Mouse (Mus musculus) G1E-ER4 (cell line): ENCODE measurements around the gene Txndc16. TPM values are rescaled to one million over a fixed set of nuclear protein-coding genes. Genes with fewer than 3 reads are reported as not detected.

Experiments
- GATA1 ChIP-seq: IDR thresholded peaks from one replicate; pipeline ENCODE4 v1.8.0; 2012; ENCODE audit warnings: low read length, inconsistent platforms
- polyA plus RNA-seq: library from polyadenylated mRNA; stranded (reverse); fragments of >175 nt; gene quantifications from 2 replicates; pipeline ENCODE4 v1.2.3, GENCODE M21; 2012

Txndc16 gene
- polyA plus RNA-seq, 1 experiment: not detected

DNA sequence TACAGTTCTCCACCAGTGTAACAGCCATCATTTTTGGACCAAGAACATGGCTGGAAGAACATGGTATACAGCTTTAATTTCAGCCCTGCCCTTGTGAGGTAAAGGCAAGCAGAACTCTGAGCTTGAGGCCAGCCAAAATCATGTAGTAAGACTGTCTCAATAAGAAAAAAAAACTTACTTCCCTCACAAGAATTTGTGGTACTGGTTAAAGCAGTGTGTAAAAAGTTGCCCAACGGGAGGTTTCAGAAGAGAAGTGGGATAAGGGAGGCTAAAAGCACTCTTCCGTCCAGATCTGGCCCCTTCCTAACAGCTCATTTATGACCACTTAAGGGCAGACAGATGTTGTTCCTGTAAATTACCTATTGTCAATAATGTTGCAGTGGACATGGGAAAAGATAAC is 40.5 kb downstream of the Txndc16 start:
- TF ChIP-seq GATA1: no peak

DNA sequence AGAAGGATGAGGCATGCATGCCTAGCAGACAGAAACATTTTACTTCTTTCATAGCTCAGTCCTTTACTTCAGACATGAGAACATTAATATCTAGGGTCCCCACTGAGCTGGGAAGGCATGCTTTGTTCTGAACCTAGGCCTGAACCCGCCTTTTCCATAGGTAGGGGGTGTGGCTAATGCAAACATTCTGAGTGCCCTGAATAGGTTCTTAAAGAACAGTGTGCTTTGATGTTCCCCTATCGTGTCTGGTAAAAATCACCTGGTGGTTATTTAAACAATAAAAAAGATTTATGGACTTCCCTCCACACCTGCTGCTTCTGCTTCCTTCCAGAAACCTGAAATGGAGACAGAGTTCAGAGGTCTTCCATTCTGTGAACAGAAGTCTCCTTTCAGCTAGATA is 40.9 kb downstream of the Txndc16 start:
- no peak for TF ChIP-seq GATA1

DNA sequence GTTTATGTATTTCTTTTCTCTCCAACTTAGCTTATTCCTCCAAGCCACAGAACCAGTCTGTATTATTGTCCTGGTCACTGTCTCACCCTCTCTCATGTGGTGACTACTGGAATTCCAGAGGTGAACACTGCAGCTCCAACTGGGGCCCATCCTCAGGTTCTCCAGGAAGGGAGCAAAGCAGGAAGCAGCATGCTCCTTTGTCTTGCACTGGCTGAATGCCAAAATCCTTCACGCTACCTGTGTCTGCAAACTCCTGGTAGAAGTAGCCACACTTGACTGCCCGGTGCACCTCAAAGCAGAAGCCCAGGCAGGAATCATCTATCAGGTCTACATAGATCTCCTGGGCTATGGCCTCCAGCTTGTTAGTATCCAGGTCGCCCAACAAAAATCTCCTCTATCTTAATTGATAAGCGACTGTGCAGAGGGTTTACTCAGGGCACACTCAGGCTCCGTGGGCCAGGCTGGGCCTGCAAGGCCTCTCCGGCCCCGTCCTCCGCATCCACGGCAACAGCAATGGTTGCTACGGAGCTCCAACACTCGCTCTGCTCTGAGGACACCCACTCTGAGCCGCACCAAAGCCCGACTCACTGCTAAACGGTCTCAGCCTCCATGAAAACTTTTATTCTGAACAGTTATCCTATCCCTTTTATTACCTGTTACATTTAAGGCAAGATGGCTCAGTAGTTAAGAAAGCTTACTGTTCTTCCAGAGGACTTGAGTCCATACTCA is 45.0 kb downstream of the Txndc16 start:
- TF ChIP-seq GATA1: no peak

DNA sequence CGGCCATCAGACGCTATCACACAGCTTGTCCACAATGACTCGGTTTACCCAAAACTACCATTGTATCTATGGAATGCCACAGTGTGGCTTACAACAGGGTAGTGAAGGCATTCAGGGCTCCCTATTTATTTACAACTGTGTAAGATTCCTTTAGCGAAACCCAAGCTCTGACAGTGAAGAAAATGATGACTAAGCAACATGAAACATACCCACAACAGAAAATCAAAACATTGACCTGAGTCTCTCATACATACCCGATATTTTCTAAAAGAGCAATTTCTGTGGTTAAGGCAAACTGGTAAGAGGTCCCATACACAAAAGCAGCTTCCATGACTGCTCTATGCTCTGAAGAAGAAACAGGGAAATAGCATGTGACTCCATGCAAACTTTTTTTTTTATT is 47.9 kb downstream of the Txndc16 start:
- no peak for TF ChIP-seq GATA1

DNA sequence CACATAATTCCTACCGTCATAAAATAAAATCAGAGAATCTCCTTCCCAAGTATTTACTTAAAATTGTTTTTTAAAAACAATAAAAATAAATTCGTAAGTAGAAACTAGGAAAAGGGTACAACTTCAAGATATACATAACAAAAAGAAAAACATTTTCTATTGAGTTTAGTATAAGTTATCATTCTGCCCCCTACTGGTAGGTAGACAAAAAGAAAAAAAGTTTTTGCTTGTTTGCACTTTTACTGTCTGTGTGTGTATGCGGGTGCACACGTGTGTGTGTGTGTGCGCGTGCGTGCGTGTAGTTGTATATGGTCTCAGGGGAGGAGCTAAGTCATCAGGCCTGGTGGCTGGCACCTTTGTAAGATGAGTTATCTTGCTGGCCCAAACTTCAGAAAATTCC is 52.8 kb downstream of the Txndc16 start:
- TF ChIP-seq GATA1: no peak

DNA sequence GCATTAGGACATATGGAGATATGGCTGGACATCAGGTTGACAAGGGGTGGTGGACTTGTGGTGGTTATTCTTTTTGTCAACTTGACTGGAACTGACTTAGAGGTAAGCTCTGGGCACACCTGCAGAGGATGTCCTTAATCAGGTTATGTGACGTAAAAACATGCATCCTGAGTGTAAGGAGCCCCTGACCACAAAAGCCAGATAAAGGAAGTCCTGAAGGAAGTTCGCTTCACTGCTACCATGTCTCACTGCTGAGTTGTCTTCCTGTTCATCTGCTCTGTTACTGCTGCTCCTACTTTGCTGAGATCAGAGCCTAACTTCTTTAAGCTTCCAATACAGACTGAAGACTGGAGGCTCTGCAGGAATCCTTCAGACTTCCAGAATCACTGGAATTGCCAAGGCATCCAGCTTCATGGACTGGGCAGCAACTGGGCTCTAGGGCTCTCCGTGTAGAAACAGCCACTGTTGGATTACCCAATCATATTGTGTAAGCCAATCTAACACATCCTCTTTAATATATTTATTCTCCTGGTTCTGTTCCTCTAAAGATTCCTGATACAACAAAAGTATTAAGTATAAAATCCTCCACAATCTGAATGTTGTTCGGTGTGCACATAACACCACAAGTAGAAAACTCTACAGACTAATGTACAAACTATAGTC is 64.5 kb downstream of the Txndc16 start:
- no peak for TF ChIP-seq GATA1

DNA sequence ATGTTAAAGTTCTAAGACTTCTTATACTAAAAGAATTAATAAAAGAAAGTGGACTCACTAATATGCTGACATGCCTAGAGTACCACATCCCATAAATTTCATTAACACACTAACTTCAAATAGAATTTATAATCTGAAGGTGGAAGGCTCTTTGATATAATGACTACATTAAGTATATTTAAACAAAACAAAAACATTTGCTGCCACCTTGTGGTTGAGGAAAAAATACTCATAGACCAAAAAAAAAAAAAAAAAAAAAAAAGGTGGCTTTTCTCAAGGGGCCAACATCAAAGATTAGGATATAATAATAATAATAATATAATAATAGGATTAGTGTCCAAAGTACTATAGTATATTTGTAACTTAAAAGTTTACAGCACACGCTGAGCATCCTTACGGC is 66.9 kb downstream of the Txndc16 start:
- no peak for TF ChIP-seq GATA1

DNA sequence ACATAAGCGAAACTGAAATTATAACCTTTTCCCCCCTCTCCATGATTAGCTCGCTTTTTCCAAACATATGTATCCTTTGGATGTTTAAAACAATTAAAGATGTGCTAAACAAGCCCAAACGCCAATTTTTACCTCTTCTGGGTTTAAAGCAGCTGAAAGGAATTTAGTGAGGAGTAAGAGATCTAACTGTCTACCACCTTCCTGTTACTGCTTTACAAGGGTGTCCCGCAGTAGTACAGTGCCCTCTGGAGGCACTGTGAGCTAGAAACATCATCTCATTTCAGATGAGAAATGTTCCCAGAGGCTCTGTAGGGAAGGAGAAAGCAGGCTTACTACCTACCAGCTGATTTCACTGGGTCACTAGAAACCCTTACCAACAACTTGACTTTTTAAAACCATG is 77.6 kb downstream of the Txndc16 start:
- no peak for TF ChIP-seq GATA1

DNA sequence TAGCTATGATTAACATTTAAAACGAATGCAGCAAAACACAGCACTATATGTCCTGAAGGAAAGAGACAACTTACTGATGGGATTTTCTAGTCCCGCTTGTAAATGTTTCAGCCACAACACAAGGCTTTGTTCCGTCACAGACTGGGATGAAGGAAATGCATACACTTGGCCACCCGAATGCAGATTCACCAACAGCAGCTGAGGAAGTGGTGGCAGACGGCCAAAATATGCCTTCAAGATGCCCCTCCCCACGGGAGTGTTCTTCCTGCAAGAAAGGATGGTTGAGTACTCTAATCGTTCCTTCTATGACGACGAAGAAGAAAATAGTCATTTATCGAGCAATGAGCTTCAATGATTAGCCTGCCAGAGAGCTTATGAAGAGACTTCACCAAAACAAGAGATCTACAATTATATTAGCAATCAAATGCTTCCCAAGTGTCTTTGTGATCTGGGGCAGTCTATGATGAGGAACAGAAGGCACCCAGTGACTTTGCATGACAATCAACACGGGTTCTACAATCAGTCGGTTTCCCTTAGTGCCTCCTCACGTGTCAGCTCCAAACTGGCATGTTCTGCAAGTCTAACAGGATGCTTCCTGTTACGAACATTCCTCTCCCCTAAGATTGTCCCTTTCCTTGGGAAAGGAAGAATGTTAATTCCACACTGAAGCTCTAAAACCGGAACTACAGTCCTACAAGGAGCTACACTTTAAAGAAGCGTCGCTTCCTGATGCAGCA is 79.6 kb downstream of the Txndc16 start:
- no peak for TF ChIP-seq GATA1

DNA sequence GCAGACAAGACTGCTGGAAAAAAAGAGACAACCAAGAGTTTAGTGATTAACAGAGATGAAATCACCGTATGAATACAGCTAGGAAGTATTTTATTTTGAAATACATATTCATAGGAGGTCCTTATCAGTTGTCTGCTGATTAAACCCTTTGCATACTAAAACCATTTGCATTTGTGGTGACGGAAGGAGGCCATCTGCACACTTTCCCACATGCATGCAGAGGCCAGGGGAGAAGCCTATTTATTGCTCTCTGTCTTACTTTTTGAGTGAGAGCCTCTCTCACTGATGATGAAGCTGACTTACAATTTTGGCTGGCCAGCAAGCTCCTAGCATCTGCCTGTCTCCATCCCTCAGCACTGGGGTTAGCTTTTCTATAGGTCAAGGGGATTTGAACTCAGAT is 84.2 kb downstream of the Txndc16 start:
- TF ChIP-seq GATA1: no peak

DNA sequence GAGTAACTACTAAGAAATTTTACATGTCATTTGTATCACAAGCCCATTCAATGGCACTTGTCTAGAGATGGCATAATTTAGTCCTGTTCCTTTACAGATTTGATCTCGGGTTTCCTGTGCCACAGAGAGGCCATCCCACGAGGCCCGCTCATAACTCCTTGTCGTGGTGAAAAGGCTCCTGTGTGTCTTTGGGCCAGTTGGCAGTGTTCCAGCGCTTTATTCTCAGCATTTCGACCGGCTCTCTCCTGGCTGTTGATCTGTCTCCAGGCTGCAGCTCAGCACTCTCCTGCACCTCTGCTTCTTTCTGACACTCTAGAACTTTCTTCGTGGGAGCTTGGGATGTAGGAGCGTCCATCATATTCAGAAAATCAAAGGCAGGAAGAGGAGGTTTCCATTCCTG is 84.6 kb downstream of the Txndc16 start:
- no peak for TF ChIP-seq GATA1

DNA sequence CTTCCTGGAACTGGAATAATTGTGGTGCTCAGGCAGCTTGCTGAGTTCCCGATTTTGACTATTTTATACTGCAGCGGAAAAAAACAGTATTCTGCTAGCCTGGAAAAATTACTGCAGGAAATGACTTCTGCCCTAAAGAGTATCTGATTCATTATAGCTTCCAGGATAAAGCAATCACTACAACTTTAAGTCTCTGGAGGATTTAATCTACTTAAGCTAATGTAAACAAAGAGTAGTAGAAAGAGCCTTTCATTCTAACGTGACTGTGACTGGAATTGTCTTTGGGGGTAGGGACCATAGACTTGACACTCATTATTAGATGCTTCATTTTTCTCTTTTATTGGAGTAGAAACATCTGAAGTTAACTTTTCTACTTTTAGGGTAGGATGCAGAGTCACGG is 101.8 kb downstream of the Txndc16 start:
- no peak for TF ChIP-seq GATA1

DNA sequence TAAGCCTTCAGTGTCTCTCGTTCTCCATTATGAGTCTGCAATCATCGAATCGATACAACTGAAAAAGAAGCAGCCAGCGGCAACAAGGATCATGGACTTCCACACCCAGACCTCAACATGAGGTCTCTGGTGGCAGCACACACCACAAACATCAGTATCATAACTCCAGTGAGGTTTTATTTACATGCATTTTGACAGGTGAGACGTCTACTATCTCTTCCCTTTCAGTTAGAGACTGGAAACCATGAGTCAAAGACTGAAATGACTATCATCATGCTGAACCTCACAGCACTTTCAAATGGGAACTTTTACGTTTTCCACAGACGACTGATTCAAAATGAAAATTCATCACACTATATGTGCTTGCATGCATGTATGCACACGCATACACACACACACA is 117.9 kb downstream of the Txndc16 start:
- TF ChIP-seq GATA1: no peak

DNA sequence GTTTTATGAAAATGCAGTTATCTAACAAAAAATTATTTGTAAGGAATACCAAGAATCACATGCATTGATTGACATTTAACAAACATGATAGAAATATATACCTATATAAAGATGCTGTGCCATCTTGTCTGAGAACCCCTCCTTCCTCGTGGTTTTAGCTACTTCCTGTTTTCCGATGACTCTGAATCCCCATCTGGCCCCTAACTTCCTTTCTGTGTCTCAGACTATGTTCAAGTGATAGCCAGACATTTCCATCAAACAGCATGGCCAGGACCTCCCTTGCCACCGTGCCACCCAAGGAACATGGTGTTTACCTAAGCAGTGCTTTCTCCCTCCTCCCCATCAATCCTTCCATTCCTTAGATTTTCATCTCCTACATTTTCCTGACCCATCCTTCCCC is 127.8 kb downstream of the Txndc16 start:
- no peak for TF ChIP-seq GATA1

DNA sequence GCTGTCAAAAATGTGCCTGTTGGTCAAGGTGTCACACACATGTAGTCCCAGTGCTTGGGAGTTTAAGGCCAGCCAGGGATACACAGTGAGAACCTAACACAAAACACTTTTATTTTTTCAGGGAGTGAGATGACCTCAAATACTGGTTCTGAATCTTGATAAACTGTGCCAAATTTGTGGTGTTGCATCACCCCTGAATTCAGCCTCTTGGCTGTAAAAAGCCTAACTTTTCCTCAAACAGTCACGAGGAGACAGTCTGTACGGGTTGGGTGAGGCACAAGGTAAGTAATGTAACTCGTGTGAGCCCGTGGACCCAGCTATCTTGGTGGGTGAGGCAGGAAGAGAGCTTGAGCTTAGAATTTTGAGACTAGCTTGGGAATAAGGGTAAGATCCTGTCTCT is 130.1 kb downstream of the Txndc16 start:
- TF ChIP-seq GATA1: no peak

DNA sequence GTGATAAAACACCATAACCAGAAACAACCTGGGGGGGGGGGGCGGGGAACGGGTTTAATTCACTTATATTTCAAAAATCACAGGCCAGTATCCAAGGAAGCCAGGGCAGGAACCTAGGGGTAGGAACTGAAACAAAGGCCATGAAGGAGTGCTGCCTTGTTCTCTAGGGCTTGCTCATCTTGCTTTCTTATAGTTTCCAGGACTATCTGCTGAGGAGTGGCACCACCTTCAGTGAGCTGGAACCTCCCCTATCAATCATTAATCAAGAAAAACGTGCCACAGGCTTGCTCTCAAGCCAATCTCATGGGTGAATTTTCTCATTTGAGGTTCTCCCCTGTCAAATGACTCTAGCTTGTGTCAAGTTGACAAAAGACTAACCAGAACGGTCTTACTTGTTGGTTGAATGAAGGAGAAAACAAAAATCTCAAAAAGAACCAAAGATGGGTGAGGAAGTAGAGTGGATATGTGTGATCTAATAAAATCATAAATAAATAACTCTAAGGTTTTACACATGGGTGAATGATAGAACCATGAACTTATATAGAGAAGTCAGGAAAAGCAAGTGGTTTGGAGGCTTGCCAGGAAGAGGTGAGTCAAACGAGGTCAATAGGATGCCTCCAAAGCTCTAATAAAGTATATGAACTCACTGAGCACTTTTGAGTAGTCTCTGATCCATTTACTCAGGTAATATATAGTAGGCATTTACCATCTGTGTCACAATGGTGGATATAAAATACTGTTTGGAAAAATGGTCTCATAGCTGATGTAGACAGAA is 134.3 kb downstream of the Txndc16 start:
- TF ChIP-seq GATA1: no peak
